Mouse (Mus musculus) layer of hippocampus, adult 2 months (tissue): ENCODE data around the gene Mip. TPM values are rescaled to one million over a fixed set of nuclear protein-coding genes. Genes with fewer than 3 reads are reported as not detected.
A peak's percentile ranks its signal among the peaks of the same experiment; 100 is the strongest.
"Not testable (repeated sequence)": the region's sequence is repeated elsewhere in the genome, so short reads cannot be mapped to it uniquely, and the experiment has no call there.

Source experiments
- DNase-seq, 2 experiments: peaks; one replicate each; pipeline ENCODE4 v3.0.0; 2022; ENCODE audit warnings: low spot score in 2 of 2
- H3K27ac ChIP-seq: fragments of 200-600 bp; 2 replicates; pipeline ENCODE4 v1.8.1; 2022
- H3K4me3 ChIP-seq: fragments of 200-600 bp; 2 replicates; pipeline ENCODE4 v1.8.1; 2022; ENCODE audit warnings: mild to moderate bottlenecking
- CTCF ChIP-seq: fragments of 200-600 bp; conservative IDR thresholded peaks from 2 replicates; pipeline ENCODE4 v1.8.1; 2022; ENCODE audit warnings: antibody characterized with exemption, mild to moderate bottlenecking, moderate library complexity
- total RNA-seq, 2 experiments: library from RNA; stranded (reverse); gene quantifications; 2 replicates each; pipeline ENCODE4 v1.2.3; 2021

The Mip gene
- total RNA-seq, 2 experiments from 2014 or later = not detected

- H3K4me3 ChIP-seq = peak within 1 kb of the TSS; percentile 84
- peak within 1 kb of the TSS; percentile 83 for H3K27ac ChIP-seq
- DNase-seq = peak; percentile 97 to 99
- TF ChIP-seq CTCF = no peak
Observed at GRCm38 (mm10) chr10:128194024-128194550, 31.6 kb upstream of the Mip start, which contains the start of gene Gls2. Gene Gls2, plus strand, starts transcription at chr10:128194457.

GRCm38 (mm10) chr10:128194551-128195461 is 30.8 kb upstream of the Mip start:
- no peak for TF ChIP-seq CTCF
- DNase-seq = peak in 1 of 2 experiments; percentile 48
- Histone ChIP-seq H3K27ac (peak overlapping the region; percentile 83), H3K4me3 (peak overlapping the region; percentile 84)

GRCm38 (mm10) chr10:128201856-128202255 is 23.8 kb upstream of the Mip start:
- Histone ChIP-seq H3K27ac (no peak overlapping the region), H3K4me3 (no peak overlapping the region)
- no peak for TF ChIP-seq CTCF
- DNase-seq = no peak

GRCm38 (mm10) chr10:128204941-128205340 is 20.7 kb upstream of the Mip start:
- no peak for TF ChIP-seq CTCF
- H3K4me3 ChIP-seq = no peak overlapping the region
- no peak for DNase-seq
- no peak overlapping the region for H3K27ac ChIP-seq

GRCm38 (mm10) chr10:128208326-128208725 is 17.3 kb upstream of the Mip start:
- Histone ChIP-seq H3K27ac (no peak overlapping the region), H3K4me3 (no peak overlapping the region)
- DNase-seq = no peak
- no peak for TF ChIP-seq CTCF

- Histone ChIP-seq H3K27ac (no peak overlapping the region), H3K4me3 (no peak overlapping the region)
- no peak for TF ChIP-seq CTCF
- DNase-seq = no peak
Observed at GRCm38 (mm10) chr10:128209311-128210009, 16.2 kb upstream of the Mip start.

GRCm38 (mm10) chr10:128210131-128210530 is 15.5 kb upstream of the Mip start:
- Histone ChIP-seq H3K27ac (no peak overlapping the region), H3K4me3 (no peak overlapping the region)
- TF ChIP-seq CTCF = no peak
- DNase-seq = no peak

GRCm38 (mm10) chr10:128210954-128211353 is 14.7 kb upstream of the Mip start:
- no peak for TF ChIP-seq CTCF
- DNase-seq = no peak
- H3K4me3 ChIP-seq = peak overlapping the region; percentile 81
- peak overlapping the region; percentile 81; the same call in 1 of the 2 replicates for H3K27ac ChIP-seq

GRCm38 (mm10) chr10:128211390-128212108 is 14.1 kb upstream of the Mip start, which contains the start of gene Spryd4:
Gene Spryd4, minus strand, starts transcription at chr10:128211807.
- peak within 1 kb of the TSS; percentile 81 for H3K27ac ChIP-seq
- DNase-seq = peak; percentile 89 to 91
- H3K4me3 ChIP-seq = peak within 1 kb of the TSS; percentile 81
- TF ChIP-seq CTCF = peak; percentile 53

GRCm38 (mm10) chr10:128212148-128212547 is 13.5 kb upstream of the Mip start:
- DNase-seq = no peak
- Histone ChIP-seq H3K27ac (peak overlapping the region; percentile 81), H3K4me3 (peak overlapping the region; percentile 81)
- no peak for TF ChIP-seq CTCF

GRCm38 (mm10) chr10:128212871-128213323 is 12.7 kb upstream of the Mip start:
- H3K27ac ChIP-seq = no peak overlapping the region
- peak; percentile 48 to 58 for DNase-seq
- H3K4me3 ChIP-seq = peak overlapping the region; percentile 49
- peak; percentile 83 for TF ChIP-seq CTCF

GRCm38 (mm10) chr10:128214112-128214511 is 11.5 kb upstream of the Mip start:
- DNase-seq, H3K4me3 ChIP-seq, H3K27ac ChIP-seq: not testable (repeated sequence)

- Histone ChIP-seq H3K4me3 (no peak overlapping the region), H3K27ac (no peak overlapping the region)
- no peak for DNase-seq
- TF ChIP-seq CTCF = no peak
Observed at GRCm38 (mm10) chr10:128214981-128215380, 10.7 kb upstream of the Mip start.
